20 mouse cellular contexts compared by ENCODE assay signal in the genomic region with DNA sequence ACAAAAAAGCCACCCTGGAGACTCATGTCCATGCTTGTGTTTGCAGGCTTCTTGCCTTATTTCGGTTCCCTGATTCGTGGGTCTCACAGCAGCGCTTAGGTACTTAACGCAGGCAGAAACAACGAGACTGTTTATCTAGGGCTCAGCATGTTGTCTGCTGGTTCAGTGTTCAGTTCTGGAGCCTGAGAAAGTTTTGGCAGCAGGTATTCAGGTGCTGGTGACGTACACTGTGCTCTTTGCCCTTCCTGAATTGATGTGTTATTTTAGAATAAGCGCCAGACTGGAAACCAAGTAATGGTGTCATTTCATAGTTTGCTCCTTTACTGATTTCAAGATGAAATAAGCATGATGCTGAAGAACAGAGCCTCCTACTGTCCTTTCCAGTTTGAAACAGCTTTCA.
"Had no signal": no experiment of that assay in that cellular context is flagged by ENCODE, and none has a peak within 500 bp of the region (broad histone marks: within the 10 kb centered on the region; RNA-seq: fewer than 3 reads in every experiment).

No protein-coding gene starts in this region.

- H3K4me1 ChIP-seq: midbrain, embryonic 10.5 days; midbrain, embryonic 12.5 days; neural tube, embryonic 13.5 days; neural tube, embryonic 15.5 days had no signal

- H3K4me2 ChIP-seq: liver, embryonic 15.5 days; lung, embryonic 14.5 days; midbrain, embryonic 12.5 days; neural tube, embryonic 13.5 days; neural tube, embryonic 15.5 days had no signal

- H3K27me3 ChIP-seq: liver, embryonic 15.5 days; midbrain, embryonic 12.5 days; neural tube, embryonic 13.5 days; neural tube, embryonic 15.5 days had no signal

- H3K9me3 ChIP-seq: liver, embryonic 15.5 days; midbrain, embryonic 10.5 days; midbrain, embryonic 12.5 days; neural tube, embryonic 13.5 days; neural tube, embryonic 15.5 days had no signal

- DNase-seq: lung, adult 18-20 months; lung, embryonic 14.5 days; lung, postnatal 10 days; lung, postnatal 4 days; midbrain, embryonic 14.5 days; retina, postnatal 1 day; right cerebral cortex, adult 18-20 months; right cerebral cortex, postnatal 25 days; right cerebral cortex, postnatal 4 days; spleen, adult 18-20 months; thymus, adult 18-20 months; thymus, postnatal 14 days; thymus, postnatal 36 days had no signal

- H3K27ac ChIP-seq: liver, embryonic 15.5 days; midbrain, embryonic 10.5 days; midbrain, embryonic 12.5 days; neural tube, embryonic 13.5 days; neural tube, embryonic 15.5 days had no signal

- H3K9ac ChIP-seq: liver, embryonic 15.5 days; lung, embryonic 14.5 days; midbrain, embryonic 12.5 days; neural tube, embryonic 13.5 days; neural tube, embryonic 15.5 days had no signal

- H3K4me3 ChIP-seq: liver, embryonic 15.5 days; midbrain, embryonic 10.5 days; midbrain, embryonic 12.5 days; myocyte; neural tube, embryonic 13.5 days; neural tube, embryonic 15.5 days had no signal

- ATAC-seq: midbrain, embryonic 16.5 days had no signal
